Mouse (Mus musculus) liver, embryonic 14.5 days (tissue): ENCODE data around the gene Slc46a2.

Source experiments
- CTCF ChIP-seq: IDR thresholded peaks from 2 replicates; pipeline ENCODE4 v1.5.1; 2016; ENCODE audit warnings: antibody characterized with exemption, low read depth, control low read depth
- EP300 ChIP-seq: IDR thresholded peaks from 2 replicates; pipeline ENCODE4 v1.6.1; 2016; ENCODE audit warnings: antibody characterized with exemption, low read depth

DNA sequence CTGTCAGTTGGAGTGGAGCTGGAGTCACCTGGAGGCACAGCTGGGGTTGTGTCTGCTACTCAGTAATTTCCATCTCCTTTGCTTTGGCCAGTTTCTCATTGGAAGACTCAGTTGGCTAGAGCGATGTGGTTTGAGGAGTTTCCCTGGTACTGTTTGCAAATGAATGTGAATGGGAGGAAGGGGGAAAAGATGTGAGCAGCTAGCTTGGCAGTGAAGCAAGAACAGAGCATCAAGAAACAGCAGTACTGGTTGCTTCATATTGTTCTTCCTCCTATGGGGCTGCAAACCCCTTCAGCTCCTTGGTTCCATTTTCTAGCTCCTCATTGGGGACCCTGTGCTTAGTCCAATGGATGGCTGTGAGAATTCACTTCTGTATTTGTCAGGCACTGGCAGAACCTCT lies 52.5 kb downstream of the Slc46a2 start:
- TF ChIP-seq EP300, result no peak
- TF ChIP-seq CTCF, result no peak
